Mouse (Mus musculus) kidney, adult 2 months (tissue): ENCODE results near the gene Pgls.

Source experiments
- CTCF ChIP-seq: fragments of 200-500 bp; conservative IDR thresholded peaks from 2 replicates; pipeline ENCODE4 v1.5.1; 2011; ENCODE audit warnings: low read depth, mild to moderate bottlenecking, control low read depth, low read length, moderate library complexity, mixed read lengths; ENCODE audit not compliant: insufficient read depth, insufficient read length
- POLR2A ChIP-seq: fragments of 200-500 bp; IDR thresholded peaks from one replicate; pipeline ENCODE4 v1.6.1; 2011; ENCODE audit warnings: low read depth, low read length, control low read depth

DNA sequence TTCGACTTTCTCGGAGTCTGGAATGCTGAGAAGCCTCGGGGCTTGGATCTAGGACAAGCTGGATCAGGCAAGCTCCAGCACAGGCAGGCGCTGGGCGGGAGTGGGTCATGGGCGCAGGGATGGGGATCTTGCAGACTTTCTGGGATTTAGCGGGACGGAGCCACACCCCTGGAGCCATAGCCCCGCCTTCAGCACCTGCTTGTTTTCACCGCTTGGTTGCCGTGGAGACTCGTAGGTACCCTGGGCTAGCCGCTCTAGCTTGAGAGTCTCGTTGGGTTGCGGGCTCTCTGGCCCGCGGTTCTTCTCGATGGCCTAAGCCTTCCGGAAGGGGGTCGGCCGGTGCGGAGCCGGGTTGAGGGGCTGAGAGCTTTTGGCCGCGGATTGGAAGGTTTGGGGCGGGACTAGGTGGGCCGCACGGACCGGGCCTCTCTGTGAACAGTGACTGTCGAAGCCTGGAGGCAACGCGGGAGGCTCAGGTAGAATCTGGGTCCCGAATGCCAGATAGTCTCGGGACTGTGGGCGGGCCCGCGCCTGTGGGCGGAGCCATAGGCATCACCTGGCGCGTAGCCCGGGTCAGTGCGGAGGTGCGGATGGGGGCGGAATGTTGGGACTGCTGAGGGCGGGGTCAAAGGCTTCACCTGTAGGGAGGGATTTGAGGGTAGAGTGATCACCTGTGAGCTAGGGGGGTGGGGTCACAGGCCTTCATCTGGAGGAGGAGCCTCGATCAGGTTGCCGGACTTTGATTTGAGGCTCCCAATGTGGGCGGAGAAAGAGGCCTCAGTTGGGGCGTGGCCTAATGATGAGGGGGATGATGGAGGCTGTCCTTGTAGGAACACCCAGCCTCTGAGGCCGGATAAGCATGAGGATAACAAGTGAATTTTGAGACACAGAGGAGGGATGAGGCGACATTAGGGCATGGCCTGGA, 22.3 kb upstream of the Pgls start:
- TF ChIP-seq CTCF: no peak
- TF ChIP-seq POLR2A: peak; percentile 25
